Mouse (Mus musculus): ENCODE data around the gene Synm. TPM values are rescaled to one million over a fixed set of nuclear protein-coding genes. Genes with fewer than 3 reads are reported as not detected.

Synm gene
- total RNA-seq, 4 experiments from 2014 or later, result 10.1 to 18.0 (median 12.0) TPM

DNA sequence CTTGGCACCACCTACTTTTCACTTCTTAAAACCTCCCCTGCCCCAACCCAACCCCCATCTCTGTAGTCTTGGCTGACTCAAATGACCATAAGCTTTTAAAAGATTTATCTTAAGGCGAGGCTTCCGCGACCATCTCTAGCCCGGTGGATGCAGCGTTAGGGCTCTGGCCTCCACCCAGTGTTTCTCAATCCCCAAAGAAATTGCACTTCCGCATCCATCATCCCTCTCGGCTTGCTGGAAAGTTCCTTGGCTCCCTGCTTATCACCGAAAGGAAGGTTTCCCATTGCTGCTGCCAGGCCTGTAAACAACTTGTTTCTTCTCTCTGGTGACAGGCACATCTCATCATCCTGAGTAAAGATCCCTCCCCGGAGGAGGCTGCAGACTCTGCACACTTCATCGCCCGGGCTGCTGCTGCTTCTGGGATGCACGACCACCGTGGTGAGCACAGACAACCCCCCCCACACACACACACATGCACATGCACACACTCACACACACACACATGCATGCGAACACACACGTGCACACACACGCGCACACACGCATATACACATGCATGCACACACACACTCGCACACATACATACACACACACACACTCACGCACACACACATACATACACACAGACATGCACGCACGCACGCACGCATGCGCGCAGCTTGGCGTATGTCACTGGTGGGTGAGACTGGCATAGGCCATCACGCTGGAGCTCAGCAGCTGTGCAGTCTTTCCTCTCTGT is 61.5 kb downstream of the Synm start:
- no peak for DNase-seq

- no peak for DNase-seq
These were observed 63.6 kb downstream of the Synm start for GRCm38 (mm10) chr7:67695906-67696305.

- DNase-seq, result no peak
These were observed 66.6 kb downstream of the Synm start for GRCm38 (mm10) chr7:67692791-67693538.

GRCm38 (mm10) chr7:67692141-67692540 is 67.4 kb downstream of the Synm start:
- no peak for DNase-seq

DNA sequence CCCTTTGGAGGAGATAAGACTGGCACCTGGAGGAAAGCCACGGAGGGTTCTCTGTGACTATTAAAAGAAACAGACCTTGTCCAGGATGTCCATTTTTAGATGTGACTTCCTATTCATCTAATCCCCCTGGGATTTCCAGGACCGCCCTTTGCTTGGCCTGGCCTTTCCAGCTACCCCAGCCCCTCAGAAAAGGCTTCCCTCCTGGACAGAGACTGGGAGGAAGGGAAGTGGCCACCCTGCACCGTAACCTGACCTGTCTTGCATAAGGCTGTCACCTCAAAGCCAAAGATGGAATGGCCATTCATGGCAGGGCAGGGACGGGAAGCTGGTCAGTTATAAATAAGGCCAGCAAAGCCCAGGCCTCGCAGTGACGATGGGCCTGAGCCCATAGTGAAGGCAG is 68.5 kb downstream of the Synm start:
- peak; percentile 38 for DNase-seq

- peak; percentile 40 for DNase-seq
These were observed 69.7 kb downstream of the Synm start for GRCm38 (mm10) chr7:67689793-67690192.

- no peak for DNase-seq
These were observed 71.3 kb downstream of the Synm start for GRCm38 (mm10) chr7:67688281-67688680.

GRCm38 (mm10) chr7:67686545-67686944 is 73.0 kb downstream of the Synm start:
- no peak for DNase-seq

- no peak for DNase-seq
These were observed 76.5 kb downstream of the Synm start for GRCm38 (mm10) chr7:67683006-67683405.

DNA sequence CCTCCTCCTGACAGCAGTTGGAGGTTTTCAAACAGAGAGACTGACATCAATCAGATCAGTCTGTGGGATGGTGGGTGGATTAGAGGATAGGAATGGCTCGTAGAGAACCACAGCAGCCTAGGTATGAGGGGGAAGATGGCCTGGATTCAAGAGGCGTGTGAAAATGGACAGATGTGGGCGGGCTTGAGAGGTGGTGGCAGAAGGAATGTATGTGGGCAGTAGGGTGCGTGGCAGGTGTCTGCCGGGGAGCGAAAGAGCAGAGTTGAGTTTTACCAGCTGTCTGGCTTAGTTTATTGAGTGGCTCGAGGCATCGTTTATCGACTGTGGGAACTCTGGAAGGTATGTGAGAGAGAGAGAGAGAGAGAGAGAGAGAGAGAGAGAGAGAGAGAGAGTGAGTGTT is 78.5 kb downstream of the Synm start:
- DNase-seq, result no peak

Small RNA genes within 50 kb of the gene (microRNA-seq; reads per million reads assigned to microRNA genes)
- gene Gm23844, result 0 reads per million in 2 experiments

Other genes starting within 250 kb of the Synm start
- gene Lrrc28, start 114.5 kb downstream of the Synm start, total RNA-seq (2022), result 10 to 100 TPM; 24.7 to 32.5 (median 27.5) TPM
- 10 to 100 TPM; 41.4 to 55.0 (median 44.1) TPM for gene Ttc23, start 112.3 kb downstream of the Synm start, total RNA-seq (2022)
- gene Igf1r, start 193.1 kb upstream of the Synm start, total RNA-seq (2022), result 100 to 1,000 TPM in 2 of 4 experiments, 10 to 100 TPM in 2; 81.3 to 138 (median 103) TPM

All from adrenal gland, adult 8-10 months (tissue).